Mouse (Mus musculus) lung, embryonic 16.5 days (tissue): Measurements from ENCODE around the gene Cldnd1. TPM values are rescaled to one million over a fixed set of nuclear protein-coding genes. Genes with fewer than 3 reads are reported as not detected.
A peak's percentile ranks its signal among the peaks of the same experiment; 100 is the strongest.

ENCODE experiments used
- ATAC-seq: fragments of 200-750 bp; cut with Nextera tagmentation; 2 replicates; pipeline ENCODE4 v1.8.0; 2017; ENCODE audit warnings: low read depth, mild to moderate bottlenecking, moderate library complexity
- H3K27ac ChIP-seq: fragments of 300-500 bp; sonication (generic); 2 replicates; pipeline ENCODE4 v1.5.1; 2014; ENCODE audit warnings: mild to moderate bottlenecking, control low read depth, low read length
- H3K27me3 ChIP-seq: fragments of 300-500 bp; sonication (generic); 2 replicates; pipeline ENCODE4 v1.6.1; 2014; ENCODE audit warnings: low read depth, low read length, mixed read lengths; ENCODE audit not compliant: control insufficient read depth, insufficient read depth
- H3K36me3 ChIP-seq: fragments of 300-500 bp; sonication (generic); 2 replicates; pipeline ENCODE4 v1.6.1; 2014; ENCODE audit warnings: low read length; ENCODE audit not compliant: control insufficient read depth, insufficient read depth
- H3K4me1 ChIP-seq: fragments of 300-500 bp; sonication (generic); replicated peaks from 2 replicates; pipeline ENCODE4 v1.6.1; 2014; ENCODE audit warnings: low read length, mixed read lengths; ENCODE audit not compliant: control insufficient read depth, insufficient read depth
- H3K4me2 ChIP-seq: fragments of 300-500 bp; sonication (generic); 2 replicates; pipeline ENCODE4 v1.6.1; 2014; ENCODE audit warnings: low read depth, low read length, control low read depth
- H3K4me3 ChIP-seq: fragments of 300-500 bp; sonication (generic); 2 replicates; pipeline ENCODE4 v1.5.1; 2014; ENCODE audit warnings: mild to moderate bottlenecking, low read length, control low read depth
- H3K9ac ChIP-seq: fragments of 300-500 bp; sonication (generic); 2 replicates; pipeline ENCODE4 v1.6.1; 2014; ENCODE audit warnings: low read length, control low read depth
- H3K9me3 ChIP-seq: fragments of 300-500 bp; sonication (generic); 2 replicates; pipeline ENCODE4 v1.6.1; 2016; ENCODE audit warnings: low read length; ENCODE audit not compliant: control insufficient read depth
- WGBS: fragments of 180-500 bp; shearing (Covaris S2); extraction: QIAGEN DNeasy Blood & Tissue Kit; methylation state at CpG from one replicate; pipeline ENCODE4 v1.1.7; 2014; 5-methylcytosine and 5-hydroxymethylcytosine counted together
- polyA plus RNA-seq: library from polyadenylated mRNA; unstranded; fragments of >200 nt; fragmentation: Nextera tagmentation; extraction: Ambion mirVana; gene quantifications from 2 replicates; pipeline ENCODE4 v1.2.1, GENCODE M21; 2015

The Cldnd1 gene
- 113 and 114 TPM in 2 replicates for polyA plus RNA-seq

- peak within 1 kb of the TSS; percentile 84 for H3K4me2 ChIP-seq
- 2% methylated on average over 24 of the region's 35 CpGs for WGBS
Measured at GRCm38 (mm10) chr16:58727477-58728131, at the start of gene Cldnd1. Cldnd1 (plus strand) TSS chr16:58727910.

GRCm38 (mm10) chr16:58678660-58679059 is 49.0 kb upstream of the Cldnd1 start:
- Histone ChIP-seq H3K4me3 (no peak overlapping the region), H3K36me3 (peaks cover 25% of the 10 kb centered on the region), H3K27me3 (no peaks in the 10 kb centered on the region), H3K4me2 (no peak overlapping the region), H3K4me1 (no peaks in the 10 kb centered on the region), H3K9me3 (no peaks in the 10 kb centered on the region), H3K9ac (no peak overlapping the region), H3K27ac (no peak overlapping the region)
- 69% methylated on average over 7 of the region's 7 CpGs for WGBS
- ATAC-seq = no peak

More at GRCm38 (mm10) chr16:58727477-58728131, at the start of gene Cldnd1:
- peaks cover 13% of the 10 kb centered on the region for H3K36me3 ChIP-seq
- no peaks in the 10 kb centered on the region for H3K9me3 ChIP-seq
- peaks cover 6% of the 10 kb centered on the region for H3K4me1 ChIP-seq
- ATAC-seq = peak; percentile 100
- peak within 1 kb of the TSS; percentile 83 for H3K4me3 ChIP-seq
- peak within 1 kb of the TSS; percentile 87 for H3K27ac ChIP-seq
- no peaks in the 10 kb centered on the region; the same call in 1 of the 2 replicates for H3K27me3 ChIP-seq
- peak within 1 kb of the TSS; percentile 74 for H3K9ac ChIP-seq

- H3K4me3 ChIP-seq = no peak overlapping the region
- no peaks in the 10 kb centered on the region for H3K9me3 ChIP-seq
- no peak overlapping the region for H3K27ac ChIP-seq
- ATAC-seq = no peak
- no peak overlapping the region for H3K9ac ChIP-seq
- H3K36me3 ChIP-seq = peaks cover 14% of the 10 kb centered on the region
- H3K4me1 ChIP-seq = no peaks in the 10 kb centered on the region
- no peak overlapping the region for H3K4me2 ChIP-seq
- 91% methylated on average over 6 of the region's 6 CpGs for WGBS
- no peaks in the 10 kb centered on the region for H3K27me3 ChIP-seq
Measured at GRCm38 (mm10) chr16:58682046-58682445, 45.7 kb upstream of the Cldnd1 start.

GRCm38 (mm10) chr16:58682870-58683269 is 44.8 kb upstream of the Cldnd1 start:
- no peak overlapping the region for H3K9ac ChIP-seq
- no peaks in the 10 kb centered on the region for H3K4me1 ChIP-seq
- no peak overlapping the region for H3K4me3 ChIP-seq
- H3K27me3 ChIP-seq = no peaks in the 10 kb centered on the region
- no peak overlapping the region for H3K27ac ChIP-seq
- no peak for ATAC-seq
- H3K9me3 ChIP-seq = no peaks in the 10 kb centered on the region
- H3K4me2 ChIP-seq = no peak overlapping the region
- peaks cover 12% of the 10 kb centered on the region for H3K36me3 ChIP-seq
- 71% methylated on average over 7 of the region's 7 CpGs for WGBS

- Histone ChIP-seq H3K27me3 (no peaks in the 10 kb centered on the region), H3K36me3 (peaks cover 6% of the 10 kb centered on the region), H3K9me3 (no peaks in the 10 kb centered on the region), H3K4me1 (no peaks in the 10 kb centered on the region), H3K9ac (no peak overlapping the region), H3K4me3 (no peak overlapping the region), H3K4me2 (no peak overlapping the region), H3K27ac (no peak overlapping the region)
- WGBS = 86% methylated on average over 4 of the region's 4 CpGs
- no peak for ATAC-seq
Measured at GRCm38 (mm10) chr16:58683911-58684310, 43.8 kb upstream of the Cldnd1 start.

- Histone ChIP-seq H3K27me3 (no peaks in the 10 kb centered on the region), H3K4me1 (no peaks in the 10 kb centered on the region), H3K9me3 (no peaks in the 10 kb centered on the region), H3K36me3 (peaks cover 6% of the 10 kb centered on the region), H3K9ac (no peak overlapping the region), H3K4me3 (no peak overlapping the region), H3K27ac (no peak overlapping the region), H3K4me2 (no peak overlapping the region)
- no peak for ATAC-seq
Measured at GRCm38 (mm10) chr16:58684537-58684936, 43.2 kb upstream of the Cldnd1 start.

- no peak overlapping the region for H3K27ac ChIP-seq
- no peaks in the 10 kb centered on the region for H3K9me3 ChIP-seq
- ATAC-seq = no peak
- no peak overlapping the region for H3K9ac ChIP-seq
- H3K4me3 ChIP-seq = no peak overlapping the region
- H3K27me3 ChIP-seq = no peaks in the 10 kb centered on the region
- 0 out of 2 replicates have a peak, but pooled peaks cover 2% of the 10 kb centered on the region for H3K36me3 ChIP-seq
- no peaks in the 10 kb centered on the region for H3K4me1 ChIP-seq
- WGBS = 53% methylated on average over 20 of the region's 20 CpGs
- H3K4me2 ChIP-seq = peak overlapping the region; percentile 25; the same call in 1 of the 2 replicates
Measured at GRCm38 (mm10) chr16:58685548-58686537, 41.9 kb upstream of the Cldnd1 start.

GRCm38 (mm10) chr16:58688534-58688933 is 39.2 kb upstream of the Cldnd1 start:
- H3K36me3 ChIP-seq = no peaks in the 10 kb centered on the region
- ATAC-seq = no peak
- WGBS = 96% methylated on average over 1 of the region's 1 CpGs
- no peaks in the 10 kb centered on the region for H3K27me3 ChIP-seq
- no peak overlapping the region for H3K27ac ChIP-seq
- H3K9me3 ChIP-seq = no peaks in the 10 kb centered on the region
- no peak overlapping the region for H3K4me2 ChIP-seq
- H3K9ac ChIP-seq = no peak overlapping the region
- no peaks in the 10 kb centered on the region for H3K4me1 ChIP-seq
- no peak overlapping the region for H3K4me3 ChIP-seq

GRCm38 (mm10) chr16:58689555-58690169 is 38.0 kb upstream of the Cldnd1 start:
- ATAC-seq = no peak
- no peak overlapping the region for H3K27ac ChIP-seq
- no peak overlapping the region for H3K4me3 ChIP-seq
- no peaks in the 10 kb centered on the region for H3K9me3 ChIP-seq
- no peaks in the 10 kb centered on the region for H3K27me3 ChIP-seq
- WGBS = 78% methylated on average over 5 of the region's 5 CpGs
- H3K4me2 ChIP-seq = no peak overlapping the region
- H3K4me1 ChIP-seq = no peaks in the 10 kb centered on the region
- no peak overlapping the region for H3K9ac ChIP-seq
- no peaks in the 10 kb centered on the region for H3K36me3 ChIP-seq
